In the genomic region with DNA sequence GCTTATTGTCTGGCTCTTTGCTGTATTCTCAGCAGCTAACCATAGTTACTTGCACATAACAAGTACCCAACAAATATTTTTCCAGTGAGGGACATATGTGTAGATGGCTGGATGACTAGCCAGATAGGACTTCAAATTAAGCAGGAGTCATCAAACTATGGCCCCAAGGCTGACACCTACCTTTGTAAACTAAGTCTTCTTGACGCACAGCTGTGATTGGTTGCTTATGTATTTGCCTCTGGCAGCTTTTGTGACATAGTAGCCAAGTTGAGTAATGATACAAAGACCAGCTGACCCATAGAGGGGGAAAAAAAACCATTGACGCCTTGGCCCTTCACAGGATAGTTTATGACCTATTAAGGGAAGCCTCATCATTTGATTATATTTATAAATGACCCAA, we compare ENCODE assay signal across 32 mouse cellular contexts. TPM values are rescaled to one million over a fixed set of nuclear protein-coding genes. Genes with fewer than 3 reads are reported as not detected.
"Had no signal": no experiment of that assay in that cellular context is flagged by ENCODE, and none has a peak within 500 bp of the region (broad histone marks: within the 10 kb centered on the region; RNA-seq: fewer than 3 reads in every experiment).

No protein-coding gene starts in this region.

- H3K27ac ChIP-seq: heart, embryonic 10.5 days; hindbrain, embryonic 13.5 days; hindbrain, embryonic 15.5 days; hindbrain, postnatal 0 days; kidney, embryonic 15.5 days; kidney, postnatal 0 days; limb, embryonic 13.5 days; limb, embryonic 15.5 days; liver, embryonic 12.5 days; liver, embryonic 14.5 days had no signal

- H3K9ac ChIP-seq: heart, embryonic 12.5 days; hindbrain, embryonic 13.5 days; hindbrain, embryonic 15.5 days; kidney, embryonic 15.5 days; limb, embryonic 13.5 days; limb, embryonic 15.5 days; liver, embryonic 12.5 days; liver, embryonic 14.5 days had no signal

- ATAC-seq: hindbrain, postnatal 0 days; intestine, embryonic 16.5 days; liver, embryonic 12.5 days had no signal

- H3K27me3 ChIP-seq: heart, embryonic 12.5 days; hindbrain, embryonic 13.5 days; hindbrain, embryonic 15.5 days; kidney, embryonic 15.5 days; limb, embryonic 13.5 days; limb, embryonic 15.5 days; liver, embryonic 12.5 days had no signal

- H3K4me1 ChIP-seq: heart, embryonic 10.5 days; heart, embryonic 12.5 days; hindbrain, embryonic 13.5 days; hindbrain, embryonic 15.5 days; kidney, embryonic 15.5 days; limb, embryonic 13.5 days; limb, embryonic 15.5 days; liver, embryonic 12.5 days had no signal

- DNase-seq: gastrocnemius, postnatal 14 days; gastrocnemius, postnatal 36 days; heart, adult 18-20 months; heart, postnatal 10 days; kidney, adult 11 months; kidney, adult 2 months; kidney, adult 9 months; kidney, postnatal 14 days; kidney, postnatal 36 days; layer of hippocampus, adult 9-11 months; layer of hippocampus, postnatal 36 days; left cerebral cortex, postnatal 4 days had no signal

- H3K4me2 ChIP-seq: heart, embryonic 12.5 days; hindbrain, embryonic 13.5 days; hindbrain, embryonic 15.5 days; kidney, embryonic 15.5 days; limb, embryonic 13.5 days; limb, embryonic 15.5 days; liver, embryonic 12.5 days had no signal

- H3K4me3 ChIP-seq: heart, embryonic 10.5 days; heart, embryonic 12.5 days; hindbrain, embryonic 13.5 days; hindbrain, embryonic 15.5 days; kidney, embryonic 15.5 days; limb, embryonic 13.5 days; limb, embryonic 15.5 days; liver, embryonic 12.5 days had no signal

- H3K9me3 ChIP-seq: heart, embryonic 10.5 days; heart, embryonic 12.5 days; hindbrain, embryonic 13.5 days; hindbrain, embryonic 15.5 days; kidney, embryonic 15.5 days; limb, embryonic 13.5 days; limb, embryonic 15.5 days; liver, embryonic 12.5 days had no signal

- H3K36me3 ChIP-seq: liver, embryonic 12.5 days had no signal

RNA-seq across cellular contexts. Expression of a gene that starts 47.7 kb away (rescaled TPM):
- total RNA-seq: gastrocnemius, adult 18-20 months; gastrocnemius, adult 8-10 months; gastrocnemius, postnatal 36 days; heart, postnatal 10 days; hematopoietic stem cell, adult 5-6 weeks; hindbrain, postnatal 0 days; layer of hippocampus, adult 8-10 months; layer of hippocampus, postnatal 14 days; layer of hippocampus, postnatal 36 days; left cerebral cortex, adult 18-20 months; left cerebral cortex, postnatal 10 days; left cerebral cortex, postnatal 25 days had no signal
- polyA plus RNA-seq: heart, embryonic 10.5 days had no signal
